ENCODE assay signal across 8 mouse cellular contexts in the genomic region with DNA sequence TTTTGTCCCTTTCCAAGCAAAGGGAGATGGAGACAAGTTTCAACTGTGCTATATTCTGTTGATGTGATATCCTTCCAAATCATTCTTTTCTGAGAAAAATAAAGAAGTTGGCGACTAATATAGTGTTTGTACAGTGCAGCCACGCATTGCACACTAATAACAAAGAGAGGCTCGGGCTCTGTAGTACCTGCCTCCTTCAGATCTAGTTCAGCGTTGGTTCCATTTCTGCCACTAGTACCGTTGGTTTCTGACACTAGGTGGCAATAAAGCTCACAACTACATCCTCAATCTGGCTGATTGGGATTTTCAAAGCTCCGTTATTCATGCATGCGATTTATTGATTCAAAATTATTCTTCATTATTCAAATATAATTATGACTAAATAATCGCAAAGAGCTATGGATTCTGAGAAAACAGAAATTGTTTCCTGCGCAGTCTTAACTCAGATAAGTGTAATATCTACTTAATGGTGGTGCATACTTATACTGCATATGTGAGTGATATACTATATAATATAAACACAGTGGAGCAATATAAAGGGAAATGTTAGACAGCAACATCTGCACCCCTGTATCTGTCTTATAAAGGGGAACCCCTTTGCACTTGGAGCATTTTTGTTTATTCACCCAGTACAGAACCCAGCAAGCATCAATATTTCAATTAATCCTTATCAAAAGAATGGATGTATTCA. TPM values are rescaled to one million over a fixed set of nuclear protein-coding genes. Genes with fewer than 3 reads are reported as not detected.
DNase-seq lines count a peak whose midpoint lies in the region; ATAC-seq and TF ChIP-seq lines count a peak whose summit lies in the region.

No protein-coding gene starts in this region.

- TF ChIP-seq CTCF in heart, adult 2 months (IDR thresholded peaks at IDR 0.05): peak; percentile 86

- H3K27me3 ChIP-seq in heart, adult 2 months (ENCODE audit: control insufficient read depth, insufficient read depth, low read length): no peaks in the 10 kb centered on the region
- H3K27me3 ChIP-seq in heart, embryonic 11.5 days (ENCODE audit: control insufficient read depth, insufficient read depth, low read length): no peaks in the 10 kb centered on the region
- no peaks in the 10 kb centered on the region for H3K27me3 ChIP-seq in intestine, embryonic 15.5 days (replicated peaks)
- no peaks in the 10 kb centered on the region for H3K27me3 ChIP-seq in limb, embryonic 14.5 days (ENCODE audit: control insufficient read depth, insufficient read depth, low read length)

- intact Hi-C loops in heart, adult 2 months (cut with DNase I): loop anchor here (1.0 to 5.0 kb wide), 2 partner anchors 106 to 649 kb away; a partner anchor contains a TSS

- H3K27ac ChIP-seq in heart, adult 2 months: no peak overlapping the region
- H3K27ac ChIP-seq in heart, embryonic 11.5 days (ENCODE audit: low read depth, low read length): no peak overlapping the region
- H3K27ac ChIP-seq in intestine, embryonic 15.5 days: no peak overlapping the region
- no peak overlapping the region for H3K27ac ChIP-seq in limb, embryonic 14.5 days (replicated peaks; ENCODE audit: low read depth, low read length)

- H3K4me3 ChIP-seq in heart, adult 2 months: no peak overlapping the region
- no peak overlapping the region for H3K4me3 ChIP-seq in heart, embryonic 11.5 days (ENCODE audit: low read depth, low read length)
- H3K4me3 ChIP-seq in intestine, embryonic 15.5 days (replicated peaks): no peak overlapping the region
- no peak overlapping the region for H3K4me3 ChIP-seq in limb, embryonic 14.5 days (replicated peaks; ENCODE audit: low read length)

- no peak overlapping the region for H3K4me2 ChIP-seq in heart, embryonic 11.5 days
- no peak overlapping the region for H3K4me2 ChIP-seq in intestine, embryonic 15.5 days (replicated peaks)
- no peak overlapping the region for H3K4me2 ChIP-seq in limb, embryonic 14.5 days (replicated peaks; ENCODE audit: low read depth, low read length, severe bottlenecking)

- H3K9me3 ChIP-seq in heart, embryonic 11.5 days (replicated peaks; ENCODE audit: control insufficient read depth, low read length): no peaks in the 10 kb centered on the region
- no peaks in the 10 kb centered on the region for H3K9me3 ChIP-seq in intestine, embryonic 15.5 days
- H3K9me3 ChIP-seq in limb, embryonic 14.5 days (ENCODE audit: control insufficient read depth, low read length): no peaks in the 10 kb centered on the region

- 17% methylated on average over 9 of the region's 9 CpGs for WGBS in heart, adult 2 months
- 26% methylated on average over 9 of the region's 9 CpGs for WGBS in heart, embryonic 11.5 days (ENCODE audit: insufficient replicate concordance)
- 26% methylated on average over 9 of the region's 9 CpGs for WGBS in intestine, embryonic 15.5 days
- 29% methylated on average over 9 of the region's 9 CpGs for WGBS in limb, embryonic 14.5 days

- H3K36me3 ChIP-seq in heart, adult 2 months (ENCODE audit: control insufficient read depth, insufficient read depth, low read length): no peaks in the 10 kb centered on the region
- H3K36me3 ChIP-seq in heart, embryonic 11.5 days (ENCODE audit: control insufficient read depth, insufficient read depth, low read length): no peaks in the 10 kb centered on the region
- no peaks in the 10 kb centered on the region for H3K36me3 ChIP-seq in intestine, embryonic 15.5 days
- no peaks in the 10 kb centered on the region for H3K36me3 ChIP-seq in limb, embryonic 14.5 days (ENCODE audit: control insufficient read depth, insufficient read depth, low read length)

- no peaks in the 10 kb centered on the region for H3K79me2 ChIP-seq in heart, adult 2 months (replicated peaks; ENCODE audit: control insufficient read depth, insufficient read depth, low read length)

- no peak for DNase-seq in heart, adult 2 months
- peak; percentile 14 for DNase-seq in ZHBTc4 (ENCODE audit: low read depth, low spot score)
- DNase-seq in embryo, embryonic 9.5 days (ENCODE audit: extremely low spot score): peak; percentile 14
- DNase-seq in limb, embryonic 14.5 days (ENCODE audit: low spot score): peak; percentile 37
- DNase-seq in retina, embryonic 14.5 days (ENCODE audit: low spot score): peak; percentile 75
- DNase-seq in urinary bladder, postnatal 4 days (ENCODE audit: low spot score in 2 of 2): no peak

- TF ChIP-seq EP300 in heart, adult 2 months (IDR thresholded peaks at IDR 0.05; ENCODE audit: insufficient read depth, low read depth, low read length): no peak

- ATAC-seq in heart, embryonic 11.5 days (replicated peaks; ENCODE audit: insufficient number of reproducible peaks, low FRiP score, low TSS enrichment): no peak
- ATAC-seq in intestine, embryonic 15.5 days: 0 out of 2 replicates have a peak, but pooled peaks have one; percentile 34
- ATAC-seq in limb, embryonic 14.5 days (ENCODE audit: low FRiP score, low read depth): 0 out of 2 replicates have a peak, but pooled peaks have one; percentile 44

- TF ChIP-seq POLR2A in heart, adult 2 months (IDR thresholded peaks at IDR 0.05; ENCODE audit: insufficient read depth, low read depth, low read length): no peak
- no peak for TF ChIP-seq POLR2A in limb, embryonic 14.5 days (IDR thresholded peaks at IDR 0.05; ENCODE audit: borderline replicate concordance, extremely low read depth, insufficient read depth, insufficient read length)

- H3K4me1 ChIP-seq in heart, adult 2 months (ENCODE audit: control insufficient read depth, insufficient read depth, low read length): no peaks in the 10 kb centered on the region
- no peaks in the 10 kb centered on the region for H3K4me1 ChIP-seq in heart, embryonic 11.5 days (ENCODE audit: control insufficient read depth, insufficient read depth, low read length)
- no peaks in the 10 kb centered on the region for H3K4me1 ChIP-seq in intestine, embryonic 15.5 days (replicated peaks)
- no peaks in the 10 kb centered on the region for H3K4me1 ChIP-seq in limb, embryonic 14.5 days (ENCODE audit: control insufficient read depth, insufficient read depth, low read length)

- no peak overlapping the region for H3K9ac ChIP-seq in heart, adult 2 months (ENCODE audit: low read depth, low read length)
- H3K9ac ChIP-seq in heart, embryonic 11.5 days (ENCODE audit: low read depth, low read length): no peak overlapping the region
- no peak overlapping the region for H3K9ac ChIP-seq in intestine, embryonic 15.5 days
- H3K9ac ChIP-seq in limb, embryonic 14.5 days (ENCODE audit: low read depth, low read length, severe bottlenecking): no peak overlapping the region

RNA-seq across cellular contexts. Expression of a gene that starts 37.5 kb away (rescaled TPM):
- 10 to 100 TPM; 48.1 to 53.1 TPM for total RNA-seq in heart, adult 2 months (2021)
- polyA plus RNA-seq in heart, adult 2 months (2012; rRNA removed): 13.7 and 24.2 TPM in 2 replicates
- 45.0 and 52.0 TPM in 2 replicates for polyA plus RNA-seq in heart, embryonic 11.5 days (2014; fragmentation: Nextera tagmentation; extraction: Ambion mirVana)
- 13.5 and 14.9 TPM in 2 replicates for polyA plus RNA-seq in intestine, embryonic 15.5 days (2015; fragmentation: Nextera tagmentation; extraction: Ambion mirVana)
- 10.5 and 10.7 TPM in 2 replicates for polyA plus RNA-seq in limb, embryonic 14.5 days (2012; rRNA removed)
- polyA plus RNA-seq in limb, embryonic 14.5 days (2014; fragmentation: Nextera tagmentation; extraction: Ambion mirVana): 18.8 and 20.1 TPM in 2 replicates

Comparison
In these comparisons a context has a peak if more than half of its experiments do, and no peak if none do; other contexts are left out.
1. DNase-seq: peak in ZHBTc4 (single experiment), embryo, embryonic 9.5 days (single experiment), limb, embryonic 14.5 days (single experiment) and retina, embryonic 14.5 days (single experiment); none in heart, adult 2 months (0 of 2) and urinary bladder, postnatal 4 days (0 of 2).